Mouse (Mus musculus): ENCODE results near the gene Mettl8.

DNA sequence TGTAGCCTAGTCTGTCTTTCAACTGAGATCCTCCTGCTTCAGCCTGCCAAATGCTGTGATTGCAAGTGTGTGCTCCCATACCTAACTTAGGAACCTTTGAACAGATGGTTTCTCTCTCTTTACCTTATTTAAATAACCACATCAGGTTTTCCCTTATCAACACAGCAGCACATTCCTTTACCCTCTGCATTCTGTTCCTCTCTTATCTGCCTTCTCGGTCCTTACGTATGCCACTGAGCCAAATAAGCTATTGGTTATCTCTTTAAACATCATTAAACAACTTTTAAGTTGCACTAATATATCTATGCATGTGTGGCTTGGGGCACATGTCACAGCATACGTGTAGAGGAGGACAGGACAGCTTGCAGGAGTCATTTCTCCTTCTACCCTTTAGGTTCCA lies 18.4 kb upstream of the Mettl8 start:
- TF ChIP-seq POLR2A (IDR thresholded peaks at IDR 0.05; ENCODE audit: borderline replicate concordance, extremely low read depth, insufficient read depth, insufficient read length, poor library complexity, severe bottlenecking) (no peak), CTCF (IDR thresholded peaks at IDR 0.05; ENCODE audit: borderline replicate concordance, extremely low read depth, insufficient read depth, insufficient read length) (no peak)
